Mouse (Mus musculus): Measurements from ENCODE around the gene Car5a.
A peak's percentile ranks its signal among the peaks of the same experiment; 100 is the strongest.

GRCm38 (mm10) chr8:121874031-121874430 lies 70.7 kb downstream of the Car5a start:
- TF ChIP-seq CTCF (IDR thresholded peaks at IDR 0.05 in 2 of 3, conservative IDR thresholded peaks at IDR 0.05 in 1 of 3; ENCODE audit: control insufficient read depth in 1 of 3, insufficient read depth in 1 of 3, low read depth in 2 of 3, low read length in 3 of 3, poor library complexity in 1 of 3, severe bottlenecking in 1 of 3) (peak; percentile 10 to 52 (median 41); a peak in 5 of 6 replicates), E2F4 (IDR thresholded peaks at IDR 0.05; ENCODE audit: borderline replicate concordance, low read depth, low read length) (no peak), MXI1 (IDR thresholded peaks at IDR 0.05; ENCODE audit: low read depth, low read length) (no peak)
